Mouse (Mus musculus): Measurements from ENCODE around the gene Npas3. TPM values are rescaled to one million over a fixed set of nuclear protein-coding genes. Genes with fewer than 3 reads are reported as not detected.
A peak's percentile ranks its signal among the peaks of the same experiment; 100 is the strongest.

Gene Npas3
- polyA plus RNA-seq, 1 experiment from 2014 or later, result 3.7 TPM

GRCm38 (mm10) chr12:53833348-53833747 lies 584.9 kb downstream of the Npas3 start:
- H3K4me3 ChIP-seq (ENCODE audit: low read depth, low read length), result no peak overlapping the region
- no peaks in the 10 kb centered on the region for H3K9me3 ChIP-seq (ENCODE audit: control insufficient read depth, low read length)
- no peak overlapping the region for H3K4me2 ChIP-seq (ENCODE audit: low read length)
- H3K9ac ChIP-seq (ENCODE audit: low read length), result no peak overlapping the region
- no peaks in the 10 kb centered on the region for H3K36me3 ChIP-seq (ENCODE audit: control insufficient read depth, insufficient read depth, low read length)
- no peaks in the 10 kb centered on the region for H3K27me3 ChIP-seq (replicated peaks; ENCODE audit: control insufficient read depth, insufficient read depth, low read length)
- DNase-seq (ENCODE audit: low spot score) (peak; percentile 25), ATAC-seq (replicated peaks; ENCODE audit: low FRiP score, low TSS enrichment, low read depth) (no peak)
- H3K27ac ChIP-seq (ENCODE audit: low read depth), result no peak overlapping the region
- peaks cover 4% of the 10 kb centered on the region; the same call in 1 of the 2 replicates for H3K4me1 ChIP-seq (replicated peaks; ENCODE audit: control insufficient read depth, insufficient read depth, low read length)
- 71% methylated on average over 2 of the region's 2 CpGs for WGBS

- DNase-seq (ENCODE audit: low spot score) (peak; percentile 45), ATAC-seq (replicated peaks; ENCODE audit: low FRiP score, low TSS enrichment, low read depth) (no peak)
- Histone ChIP-seq H3K27me3 (replicated peaks; ENCODE audit: control insufficient read depth, insufficient read depth, low read length) (no peaks in the 10 kb centered on the region), H3K9me3 (ENCODE audit: control insufficient read depth, low read length) (no peaks in the 10 kb centered on the region), H3K4me3 (ENCODE audit: low read depth, low read length) (no peak overlapping the region), H3K27ac (ENCODE audit: low read depth) (no peak overlapping the region), H3K4me2 (ENCODE audit: low read length) (no peak overlapping the region), H3K36me3 (ENCODE audit: control insufficient read depth, insufficient read depth, low read length) (no peaks in the 10 kb centered on the region), H3K9ac (ENCODE audit: low read length) (no peak overlapping the region), H3K4me1 (replicated peaks; ENCODE audit: control insufficient read depth, insufficient read depth, low read length) (peaks cover 4% of the 10 kb centered on the region; the same call in 1 of the 2 replicates)
- WGBS, result 68% methylated on average over 27 of the region's 27 CpGs
Observed at GRCm38 (mm10) chr12:53836031-53836790, 587.7 kb downstream of the Npas3 start.

GRCm38 (mm10) chr12:53837408-53837807 lies 588.9 kb downstream of the Npas3 start:
- Histone ChIP-seq H3K9ac (ENCODE audit: low read length) (no peak overlapping the region), H3K4me3 (ENCODE audit: low read depth, low read length) (no peak overlapping the region), H3K9me3 (ENCODE audit: control insufficient read depth, low read length) (no peaks in the 10 kb centered on the region), H3K27me3 (replicated peaks; ENCODE audit: control insufficient read depth, insufficient read depth, low read length) (no peaks in the 10 kb centered on the region), H3K36me3 (ENCODE audit: control insufficient read depth, insufficient read depth, low read length) (no peaks in the 10 kb centered on the region), H3K4me1 (replicated peaks; ENCODE audit: control insufficient read depth, insufficient read depth, low read length) (peaks cover 4% of the 10 kb centered on the region; the same call in 1 of the 2 replicates), H3K4me2 (ENCODE audit: low read length) (no peak overlapping the region), H3K27ac (ENCODE audit: low read depth) (no peak overlapping the region)
- DNase-seq (ENCODE audit: low spot score), result peak; percentile 18
- 85% methylated on average over 15 of the region's 15 CpGs for WGBS
- ATAC-seq (replicated peaks; ENCODE audit: low FRiP score, low TSS enrichment, low read depth), result no peak

GRCm38 (mm10) chr12:53838541-53838940 lies 590.1 kb downstream of the Npas3 start:
- no peaks in the 10 kb centered on the region for H3K36me3 ChIP-seq (ENCODE audit: control insufficient read depth, insufficient read depth, low read length)
- 25% methylated on average over 7 of the region's 7 CpGs for WGBS
- H3K4me2 ChIP-seq (ENCODE audit: low read length), result no peak overlapping the region
- ATAC-seq (replicated peaks; ENCODE audit: low FRiP score, low TSS enrichment, low read depth) (no peak), DNase-seq (ENCODE audit: low spot score) (peak; percentile 47)
- no peak overlapping the region for H3K27ac ChIP-seq (ENCODE audit: low read depth)
- no peak overlapping the region for H3K4me3 ChIP-seq (ENCODE audit: low read depth, low read length)
- H3K9me3 ChIP-seq (ENCODE audit: control insufficient read depth, low read length), result no peaks in the 10 kb centered on the region
- H3K27me3 ChIP-seq (replicated peaks; ENCODE audit: control insufficient read depth, insufficient read depth, low read length), result no peaks in the 10 kb centered on the region
- H3K4me1 ChIP-seq (replicated peaks; ENCODE audit: control insufficient read depth, insufficient read depth, low read length), result peaks cover 4% of the 10 kb centered on the region; the same call in 1 of the 2 replicates
- H3K9ac ChIP-seq (ENCODE audit: low read length), result no peak overlapping the region

GRCm38 (mm10) chr12:53841928-53842671 lies 593.6 kb downstream of the Npas3 start:
- Histone ChIP-seq H3K9me3 (ENCODE audit: control insufficient read depth, low read length) (no peaks in the 10 kb centered on the region), H3K9ac (ENCODE audit: low read length) (no peak overlapping the region), H3K4me1 (replicated peaks; ENCODE audit: control insufficient read depth, insufficient read depth, low read length) (peaks cover 9% of the 10 kb centered on the region; the same call in 1 of the 2 replicates), H3K4me3 (ENCODE audit: low read depth, low read length) (no peak overlapping the region), H3K27ac (ENCODE audit: low read depth) (no peak overlapping the region), H3K4me2 (ENCODE audit: low read length) (no peak overlapping the region), H3K36me3 (ENCODE audit: control insufficient read depth, insufficient read depth, low read length) (no peaks in the 10 kb centered on the region), H3K27me3 (replicated peaks; ENCODE audit: control insufficient read depth, insufficient read depth, low read length) (no peaks in the 10 kb centered on the region)
- WGBS, result 70% methylated on average over 16 of the region's 16 CpGs
- DNase-seq (ENCODE audit: low spot score), result no peak
- ATAC-seq (replicated peaks; ENCODE audit: low FRiP score, low TSS enrichment, low read depth), result no peak

- no peak for ATAC-seq (replicated peaks; ENCODE audit: low FRiP score, low TSS enrichment, low read depth)
- H3K36me3 ChIP-seq (ENCODE audit: control insufficient read depth, insufficient read depth, low read length), result no peaks in the 10 kb centered on the region
- no peak for DNase-seq (ENCODE audit: low spot score)
- no peak overlapping the region for H3K4me2 ChIP-seq (ENCODE audit: low read length)
- no peak overlapping the region for H3K27ac ChIP-seq (ENCODE audit: low read depth)
- WGBS, result 66% methylated on average over 3 of the region's 3 CpGs
- H3K4me1 ChIP-seq (replicated peaks; ENCODE audit: control insufficient read depth, insufficient read depth, low read length), result peaks cover 9% of the 10 kb centered on the region; the same call in 1 of the 2 replicates
- H3K27me3 ChIP-seq (replicated peaks; ENCODE audit: control insufficient read depth, insufficient read depth, low read length), result no peaks in the 10 kb centered on the region
- no peak overlapping the region for H3K4me3 ChIP-seq (ENCODE audit: low read depth, low read length)
- no peaks in the 10 kb centered on the region for H3K9me3 ChIP-seq (ENCODE audit: control insufficient read depth, low read length)
- no peak overlapping the region for H3K9ac ChIP-seq (ENCODE audit: low read length)
Observed at GRCm38 (mm10) chr12:53843626-53844025, 595.1 kb downstream of the Npas3 start.

- Histone ChIP-seq H3K36me3 (ENCODE audit: control insufficient read depth, insufficient read depth, low read length) (no peaks in the 10 kb centered on the region), H3K4me2 (ENCODE audit: low read length) (peak overlapping the region; percentile 2; the same call in 1 of the 2 replicates), H3K4me1 (replicated peaks; ENCODE audit: control insufficient read depth, insufficient read depth, low read length) (peaks cover 9% of the 10 kb centered on the region; the same call in 1 of the 2 replicates), H3K27ac (ENCODE audit: low read depth) (no peak overlapping the region), H3K4me3 (ENCODE audit: low read depth, low read length) (no peak overlapping the region), H3K9ac (ENCODE audit: low read length) (no peak overlapping the region), H3K27me3 (replicated peaks; ENCODE audit: control insufficient read depth, insufficient read depth, low read length) (no peaks in the 10 kb centered on the region), H3K9me3 (ENCODE audit: control insufficient read depth, low read length) (no peaks in the 10 kb centered on the region)
- ATAC-seq (replicated peaks; ENCODE audit: low FRiP score, low TSS enrichment, low read depth) (peak; percentile 36; the same call in 1 of the 2 replicates), DNase-seq (ENCODE audit: low spot score) (no peak)
- WGBS, result 21% methylated on average over 12 of the region's 12 CpGs
Observed at GRCm38 (mm10) chr12:53846154-53846665, 597.7 kb downstream of the Npas3 start.

- H3K27me3 ChIP-seq (replicated peaks; ENCODE audit: control insufficient read depth, insufficient read depth, low read length), result no peaks in the 10 kb centered on the region
- H3K4me1 ChIP-seq (replicated peaks; ENCODE audit: control insufficient read depth, insufficient read depth, low read length), result peaks cover 9% of the 10 kb centered on the region; the same call in 1 of the 2 replicates
- ATAC-seq (replicated peaks; ENCODE audit: low FRiP score, low TSS enrichment, low read depth) (no peak), DNase-seq (ENCODE audit: low spot score) (no peak)
- no peak overlapping the region for H3K9ac ChIP-seq (ENCODE audit: low read length)
- H3K4me2 ChIP-seq (ENCODE audit: low read length), result no peak overlapping the region
- no peaks in the 10 kb centered on the region for H3K9me3 ChIP-seq (ENCODE audit: control insufficient read depth, low read length)
- 79% methylated on average over 2 of the region's 2 CpGs for WGBS
- H3K27ac ChIP-seq (ENCODE audit: low read depth), result no peak overlapping the region
- H3K4me3 ChIP-seq (ENCODE audit: low read depth, low read length), result no peak overlapping the region
- no peaks in the 10 kb centered on the region for H3K36me3 ChIP-seq (ENCODE audit: control insufficient read depth, insufficient read depth, low read length)
Observed at GRCm38 (mm10) chr12:53849263-53849662, 600.8 kb downstream of the Npas3 start.

Measured in intestine, embryonic 14.5 days (tissue).